Mouse (Mus musculus) naive thymus-derived CD4-positive, alpha-beta T cell, adult 5 months (primary cell): ENCODE measurements around the gene Arid3b. TPM values are rescaled to one million over a fixed set of nuclear protein-coding genes. Genes with fewer than 3 reads are reported as not detected.

Source experiments
- polyA plus RNA-seq: library from polyadenylated mRNA; unstranded; fragments of 100-300 nt; shearing (Covaris generic); gene quantifications from one replicate; pipeline ENCODE4 v1.2.1, GENCODE M21; 2017

Arid3b gene
- polyA plus RNA-seq: 67.3 TPM

DNA sequence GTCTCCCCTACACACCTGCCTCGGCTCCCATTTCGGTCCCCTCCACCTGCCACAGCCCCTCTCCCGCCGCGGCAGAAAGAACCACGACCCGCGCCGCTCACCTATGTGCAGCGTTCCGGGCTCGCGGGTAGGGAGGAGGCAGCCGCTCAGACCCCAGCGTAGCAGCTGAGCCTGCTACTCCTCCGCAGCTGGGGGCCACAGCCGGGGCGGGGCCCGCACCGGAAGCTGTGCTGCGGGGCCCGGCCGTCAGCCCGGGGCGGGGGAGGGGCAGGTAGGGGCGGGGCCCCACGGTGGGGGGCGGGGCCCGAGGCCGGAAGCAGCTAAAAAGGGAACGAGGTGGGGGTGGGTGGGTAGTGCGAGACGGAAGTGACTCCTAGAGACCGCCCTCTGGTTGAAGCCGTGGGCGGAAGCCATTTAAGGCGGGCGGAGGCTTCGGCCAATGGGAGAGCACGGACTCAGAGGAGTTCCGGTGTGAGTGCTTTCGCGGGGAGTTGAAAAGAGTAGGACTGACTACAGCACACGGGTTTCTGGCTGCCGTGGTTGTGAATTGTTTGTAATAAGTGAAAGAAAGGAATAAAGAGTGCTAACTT is at the start of gene Arid3b:
TSS of gene Arid3b (minus strand) at position 213 of the 590 bp plus-strand sequence.

DNA sequence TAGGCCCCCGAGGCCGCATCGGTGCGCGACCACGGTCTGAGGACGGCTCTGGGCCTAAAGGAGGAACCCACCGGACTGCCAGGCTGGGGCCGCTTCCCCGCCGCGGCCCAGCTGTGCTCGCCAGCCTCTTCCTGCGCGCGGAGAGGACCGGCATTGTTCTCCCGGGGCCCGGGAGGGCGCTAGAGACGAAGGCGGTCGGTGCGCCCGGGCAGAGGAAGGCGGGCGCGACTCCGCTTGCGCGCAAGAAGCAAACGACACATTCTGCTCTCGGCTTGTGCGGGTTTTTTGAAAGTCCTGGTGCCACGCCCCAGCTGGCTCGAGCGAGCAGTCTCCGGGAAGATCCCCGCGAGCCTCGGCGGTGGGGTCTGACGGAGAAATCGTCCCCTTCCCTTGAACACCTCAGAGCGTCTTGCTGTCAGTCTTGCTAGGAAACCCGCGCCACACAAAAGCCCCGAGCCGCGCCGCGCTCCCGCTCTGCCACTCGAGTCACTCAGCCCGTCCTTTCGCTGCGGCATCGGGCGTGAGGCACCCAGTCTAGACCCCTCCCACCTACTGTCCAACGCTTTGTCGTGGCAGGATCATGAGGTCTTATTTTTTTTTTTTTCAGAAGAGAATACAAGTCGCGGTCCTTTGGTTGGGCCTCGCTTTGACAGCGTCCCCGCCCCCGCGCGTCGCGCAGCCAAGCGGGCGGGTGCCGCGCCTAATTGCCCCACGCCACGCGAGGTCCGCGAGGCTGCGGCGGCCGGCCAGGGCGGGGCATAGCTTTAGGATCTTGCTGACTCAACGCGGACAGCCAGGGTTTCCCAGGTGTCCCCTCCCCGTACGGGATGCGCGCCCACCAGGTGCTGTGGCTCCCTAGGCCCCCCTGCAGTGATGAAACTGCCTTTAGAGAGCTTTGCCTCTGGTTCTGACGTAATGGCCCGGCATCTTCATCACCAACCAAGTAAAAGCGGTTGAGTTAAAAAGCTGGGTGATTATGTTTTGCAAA is 70.9 kb downstream of the Arid3b start, which contains the start of gene Clk3:
TSS of gene Clk3 (minus strand) at position 497 of the 988 bp plus-strand sequence.

Other genes starting within 250 kb of the Arid3b start
- gene Ulk3, start 247.3 kb downstream of the Arid3b start, polyA plus RNA-seq: 69.7 TPM
- not detected for gene Cplx3, start 230.5 kb downstream of the Arid3b start, polyA plus RNA-seq
- not detected for gene Lman1l, start 216.0 kb downstream of the Arid3b start, polyA plus RNA-seq
- 85.6 TPM for gene Csk, start 183.2 kb downstream of the Arid3b start, polyA plus RNA-seq
- gene Cyp1a2, start 153.1 kb downstream of the Arid3b start, polyA plus RNA-seq: not detected
- gene Cyp1a1, start 148.9 kb downstream of the Arid3b start, polyA plus RNA-seq: not detected
- 34.0 TPM for gene Edc3, start 128.3 kb downstream of the Arid3b start, polyA plus RNA-seq
- gene Clk3, start 70.9 kb downstream of the Arid3b start, polyA plus RNA-seq: 255 TPM
- 57.3 TPM for gene Ubl7, start 74.2 kb upstream of the Arid3b start, polyA plus RNA-seq
- 0.17 TPM for gene Sema7a, start 103.3 kb upstream of the Arid3b start, polyA plus RNA-seq
- gene Cyp11a1, start 169.6 kb upstream of the Arid3b start, polyA plus RNA-seq: not detected
- gene Stra6, start 227.0 kb upstream of the Arid3b start, polyA plus RNA-seq: 0.19 TPM